Mouse (Mus musculus): ENCODE measurements around the gene Neurod4.

Neurod4 gene

GRCm38 (mm10) chr10:130238318-130239209, 41.5 kb downstream of the Neurod4 start:
- no peak for DNase-seq (ENCODE audit: low read depth in 1 of 2, low spot score in 2 of 2)

- no peak for DNase-seq (ENCODE audit: low read depth in 1 of 2, low spot score in 2 of 2)
Observed at GRCm38 (mm10) chr10:130234576-130234975, 45.5 kb downstream of the Neurod4 start.

GRCm38 (mm10) chr10:130232117-130232516, 47.9 kb downstream of the Neurod4 start:
- DNase-seq (ENCODE audit: low read depth in 1 of 2, low spot score in 2 of 2): no peak

- DNase-seq (ENCODE audit: low read depth in 1 of 2, low spot score in 2 of 2): no peak
Observed at GRCm38 (mm10) chr10:130229584-130229983, 50.5 kb downstream of the Neurod4 start.

DNA sequence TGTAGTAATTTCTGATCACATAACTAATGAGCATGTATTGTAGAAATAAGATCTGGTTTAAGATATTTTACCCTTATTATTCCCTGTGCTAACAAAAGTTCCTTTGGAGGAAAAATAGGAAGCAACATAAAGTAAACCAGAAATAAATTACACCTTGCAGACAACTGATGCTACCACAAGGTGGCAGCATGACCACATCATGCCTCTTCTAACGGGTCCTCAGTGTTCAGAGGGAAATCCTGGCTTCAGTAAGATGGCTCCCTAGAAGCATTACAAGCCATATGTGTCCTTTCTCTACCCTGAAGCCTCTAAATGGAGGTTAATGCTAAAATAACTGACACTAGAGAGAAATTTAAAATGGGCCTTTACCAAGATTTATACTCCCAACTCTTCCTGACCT, 51.8 kb downstream of the Neurod4 start:
- DNase-seq (ENCODE audit: low read depth in 1 of 2, low spot score in 2 of 2): no peak

DNA sequence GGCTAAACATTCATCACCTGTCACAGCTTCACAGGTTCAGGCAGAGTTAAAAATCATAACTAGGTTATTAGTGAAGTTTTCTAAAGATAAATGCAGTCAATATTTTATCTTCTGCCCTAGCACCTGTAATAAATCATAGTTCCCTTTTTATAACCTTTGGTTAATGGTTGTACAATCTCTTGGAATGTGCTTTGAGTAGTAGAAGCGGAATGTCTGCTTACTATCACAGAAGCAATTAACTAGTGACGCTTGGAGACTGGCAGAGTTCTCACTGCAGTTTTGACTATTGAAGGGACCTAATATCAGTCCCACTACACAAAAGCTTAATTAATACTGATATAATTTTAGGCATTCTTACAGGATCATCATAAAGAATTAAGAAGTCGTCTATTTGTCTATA, 55.0 kb downstream of the Neurod4 start:
- no peak for DNase-seq (ENCODE audit: low read depth in 1 of 2, low spot score in 2 of 2)
